Mouse (Mus musculus) thymus, postnatal 36 days (tissue): ENCODE measurements around the gene Lrmp.

Source experiments
- DNase-seq, 2 experiments: peaks; one replicate each; pipeline ENCODE4 v3.0.0; 2022; ENCODE audit warnings: mixed read lengths in 2 of 2

The Lrmp gene

DNA sequence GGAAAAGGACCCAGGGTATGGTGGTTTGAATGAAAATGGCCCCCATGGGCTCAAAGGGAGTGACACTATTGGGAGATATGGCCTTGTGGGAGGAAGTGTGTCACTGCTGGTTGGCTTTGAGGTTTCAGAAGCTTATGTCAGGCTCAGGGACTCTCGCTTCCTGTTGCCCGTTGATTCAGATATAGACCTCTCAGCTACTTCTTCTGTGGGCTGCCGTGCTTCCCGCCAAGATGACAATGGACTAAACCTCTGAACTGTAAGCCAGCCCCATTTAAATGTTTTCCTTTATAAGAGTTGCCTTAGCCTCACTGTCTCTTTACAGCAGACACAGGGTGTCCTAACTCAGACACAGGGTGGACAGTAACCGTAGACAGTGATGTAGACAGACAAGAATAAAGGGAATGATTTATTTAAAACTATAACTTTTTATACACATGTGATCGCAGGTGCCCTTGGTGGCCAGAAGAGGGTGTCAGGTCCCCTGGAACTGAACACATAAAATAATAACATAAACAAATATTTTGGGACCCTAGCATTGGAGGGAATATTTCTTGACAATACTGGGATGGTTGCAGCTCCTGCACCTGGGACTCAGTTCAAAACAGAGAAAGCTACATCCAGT, at the start of gene Lrmp:
Gene Lrmp, plus strand, starts transcription at position 178 of the 622 bp plus-strand sequence.
- DNase-seq = peak; percentile 39 to 60

DNA sequence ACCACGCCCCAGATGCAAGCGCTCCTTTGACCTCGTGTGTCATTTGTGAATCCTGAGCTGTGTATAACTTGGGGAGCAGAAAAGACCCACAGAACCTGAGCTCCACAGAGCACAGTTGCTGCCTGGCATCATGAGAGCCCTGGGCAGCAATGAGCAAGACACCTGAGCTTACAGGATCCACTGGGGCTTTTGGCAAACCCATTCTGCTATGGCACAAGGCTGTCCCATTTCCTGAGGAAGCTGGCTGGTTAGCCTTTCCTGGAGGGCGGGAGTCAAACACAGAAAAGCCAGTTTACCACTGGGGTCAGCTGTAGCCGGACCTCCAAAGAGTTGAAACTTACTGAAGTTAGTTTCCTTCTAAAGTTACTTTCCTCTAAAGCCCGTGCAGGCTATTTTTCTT, 49.0 kb upstream of the Lrmp start:
- no peak for DNase-seq

DNA sequence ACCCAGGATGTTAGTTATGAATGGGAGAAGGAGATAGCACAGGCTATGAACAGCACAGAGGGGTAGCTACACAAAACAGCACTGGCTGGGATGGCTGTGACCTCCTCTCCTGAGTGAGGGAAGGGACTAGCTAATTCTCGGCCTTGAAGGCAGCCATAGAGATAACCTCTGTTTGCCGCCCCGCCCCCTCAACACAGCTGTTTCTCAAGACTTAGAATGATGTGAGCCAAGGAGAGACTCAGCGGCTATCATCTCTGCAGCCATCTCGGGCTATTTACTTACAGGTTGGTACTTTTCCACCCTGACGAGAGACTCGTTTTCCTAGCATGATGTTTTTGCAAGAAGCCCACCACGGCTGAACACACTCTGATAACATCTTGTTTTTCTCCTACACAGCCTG, 47.8 kb upstream of the Lrmp start:
- no peak for DNase-seq

DNA sequence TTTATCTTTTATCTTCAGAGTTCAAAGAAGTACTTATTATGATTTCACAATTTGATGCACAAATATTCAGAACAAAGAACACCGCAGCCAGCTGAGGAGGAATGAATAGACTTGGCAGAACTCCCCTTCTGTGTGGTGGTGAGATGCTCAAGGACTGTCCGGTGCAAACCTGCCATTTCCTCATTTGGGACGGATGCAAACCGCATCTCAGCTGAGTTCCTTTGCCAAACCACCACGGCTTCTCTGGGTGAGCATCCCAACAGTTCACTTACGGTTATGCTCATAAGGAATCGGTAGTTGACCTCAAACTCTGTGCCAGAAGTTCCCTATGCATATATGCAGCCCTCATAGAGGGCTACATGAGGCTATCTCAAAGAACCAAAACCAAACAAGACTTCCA, 46.1 kb upstream of the Lrmp start:
- no peak for DNase-seq

DNA sequence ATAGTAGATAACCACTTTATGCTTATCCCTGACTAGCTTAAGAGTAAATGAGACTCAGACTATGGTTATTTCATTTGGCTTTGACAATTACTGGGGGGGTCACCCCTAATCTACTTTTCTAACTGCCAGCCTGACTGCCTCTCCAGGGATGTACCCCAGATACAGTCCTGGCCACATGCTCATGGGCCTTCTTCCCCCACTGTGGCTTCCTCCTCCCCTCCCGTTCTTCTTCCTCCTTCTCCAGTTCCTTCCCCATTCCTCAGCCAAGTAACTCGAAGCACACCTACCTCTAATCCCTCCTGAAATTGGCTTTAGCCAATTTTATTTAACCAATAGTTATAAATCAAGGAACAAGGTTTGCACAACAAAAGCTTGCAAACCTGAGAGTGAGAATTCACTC, 45.5 kb upstream of the Lrmp start:
- DNase-seq = no peak

DNA sequence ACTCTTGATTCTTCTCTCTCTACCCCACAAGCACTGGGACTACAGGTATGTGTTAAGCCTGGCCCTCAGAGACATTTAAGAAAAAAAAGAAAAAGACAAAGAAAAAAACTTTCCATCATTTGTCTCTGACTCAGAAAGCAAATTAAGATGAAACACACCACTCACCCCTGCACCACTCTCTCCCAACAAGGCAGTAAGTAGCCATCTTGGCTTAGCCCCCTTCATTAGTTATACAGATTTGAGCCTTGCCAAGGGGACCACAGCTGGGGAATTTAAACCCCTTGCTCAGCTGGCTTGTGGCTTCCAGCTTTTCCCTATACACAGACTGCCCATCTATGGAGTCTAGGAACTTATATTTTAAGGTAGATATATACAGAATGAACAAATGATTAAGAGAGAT, 41.0 kb upstream of the Lrmp start:
- DNase-seq = no peak

DNA sequence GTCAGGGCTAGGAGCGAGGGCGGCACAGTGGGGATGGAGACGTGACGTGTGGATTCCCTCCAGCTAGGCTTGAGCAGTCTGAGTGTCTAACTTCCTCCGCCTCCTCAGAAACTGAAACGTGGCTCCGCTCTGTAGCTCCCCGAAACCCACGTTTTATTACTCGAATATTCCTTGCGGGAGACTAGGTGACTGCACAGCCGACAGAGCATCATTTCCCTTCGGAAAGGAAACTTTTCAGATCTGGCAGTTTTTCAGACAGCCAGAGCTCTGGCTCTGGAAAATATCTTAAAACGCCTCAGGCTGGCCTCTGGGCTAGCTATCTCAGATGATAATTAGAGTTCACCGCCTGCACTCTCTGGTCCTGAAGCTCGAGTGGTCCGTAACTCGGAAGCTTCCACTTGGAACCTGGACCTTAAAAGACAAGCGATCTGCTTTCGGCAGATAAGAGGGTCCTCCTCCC, 40.3 kb upstream of the Lrmp start:
- DNase-seq = no peak

DNA sequence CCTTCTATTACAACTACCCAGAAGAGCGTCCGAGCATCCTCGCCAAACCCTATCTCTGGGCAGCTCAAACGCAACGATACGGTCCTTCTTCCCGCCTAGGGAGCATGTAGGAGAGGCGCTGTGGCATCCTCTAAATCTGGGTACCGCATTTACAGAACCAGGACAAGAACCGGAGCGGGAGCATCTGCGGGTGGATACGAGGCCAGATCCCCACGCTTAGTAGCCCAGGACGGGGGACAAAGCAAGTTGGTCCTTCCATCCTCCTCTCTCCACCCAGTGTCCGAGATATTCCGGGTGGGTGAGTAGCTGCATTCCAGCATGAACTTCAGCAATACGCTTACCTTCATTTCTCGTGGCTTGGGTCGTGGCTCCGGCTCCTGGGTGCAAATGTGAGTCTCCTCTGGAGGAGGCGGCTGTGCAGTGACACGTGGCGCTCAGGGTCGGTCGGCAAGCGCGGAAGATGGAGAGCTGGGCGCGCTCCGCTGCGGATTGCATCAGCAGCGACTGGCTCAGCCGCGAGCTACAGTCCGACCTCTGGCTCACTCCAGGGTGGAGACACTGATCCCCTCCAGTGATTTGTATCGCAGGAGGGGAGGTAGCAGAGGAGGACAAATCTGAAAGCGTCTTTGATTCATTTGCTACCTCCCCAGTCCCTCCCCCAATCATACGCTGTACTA, 39.8 kb upstream of the Lrmp start, which contains the start of gene Bcat1:
Gene Bcat1, minus strand, starts transcription at position 637 of the 677 bp plus-strand sequence.
- peak; percentile 23 to 44 for DNase-seq

DNA sequence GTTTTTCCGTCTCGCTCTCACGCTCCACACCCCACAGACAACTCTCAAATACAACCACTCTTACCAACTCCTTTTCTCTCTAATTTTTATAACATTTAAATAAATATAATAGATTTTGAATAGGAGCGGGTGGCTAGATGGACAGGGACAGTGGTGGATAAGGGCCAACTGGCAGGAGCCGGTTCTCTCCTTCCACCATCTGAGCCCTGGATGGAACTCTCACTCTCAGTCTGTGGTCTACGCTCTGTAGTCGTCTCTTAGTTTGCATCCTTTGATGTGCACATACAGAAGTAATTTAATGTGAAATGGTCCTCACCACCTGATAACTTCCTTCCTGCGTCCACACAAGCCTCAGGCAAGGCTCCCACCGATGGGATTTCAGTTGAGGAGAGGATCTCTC, 39.2 kb upstream of the Lrmp start:
- DNase-seq = no peak

DNA sequence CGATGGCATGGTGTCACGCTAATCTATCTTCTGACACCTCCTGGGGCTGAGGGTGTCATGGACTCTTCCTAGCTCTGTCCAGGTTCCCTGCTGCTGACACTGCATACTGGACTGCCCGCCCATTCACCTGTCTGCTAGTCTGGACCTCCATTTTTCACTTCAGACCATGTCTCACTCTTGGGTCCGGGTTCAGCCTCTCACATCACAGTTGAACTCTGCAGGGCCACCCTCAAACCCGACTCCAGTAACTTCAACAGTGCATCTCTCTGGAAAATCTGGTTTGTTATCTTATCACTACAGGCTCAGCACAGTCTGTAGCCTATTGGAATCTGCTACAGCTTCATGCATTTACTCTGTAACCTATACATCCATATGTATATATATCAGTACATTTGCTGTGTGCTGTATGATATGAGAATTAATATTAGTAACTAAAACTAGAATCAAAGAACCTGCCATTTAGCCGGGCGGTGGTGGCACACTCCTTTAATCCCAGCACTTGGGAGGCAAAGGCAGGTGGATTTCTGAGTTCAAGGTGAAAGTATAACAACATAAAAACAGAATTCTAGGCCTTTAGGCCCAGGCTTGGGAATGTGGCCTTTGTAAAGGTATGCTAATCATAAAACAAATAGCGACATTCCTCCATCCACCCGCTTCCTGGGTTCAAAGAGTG, 36.2 kb upstream of the Lrmp start:
- DNase-seq = no peak

DNA sequence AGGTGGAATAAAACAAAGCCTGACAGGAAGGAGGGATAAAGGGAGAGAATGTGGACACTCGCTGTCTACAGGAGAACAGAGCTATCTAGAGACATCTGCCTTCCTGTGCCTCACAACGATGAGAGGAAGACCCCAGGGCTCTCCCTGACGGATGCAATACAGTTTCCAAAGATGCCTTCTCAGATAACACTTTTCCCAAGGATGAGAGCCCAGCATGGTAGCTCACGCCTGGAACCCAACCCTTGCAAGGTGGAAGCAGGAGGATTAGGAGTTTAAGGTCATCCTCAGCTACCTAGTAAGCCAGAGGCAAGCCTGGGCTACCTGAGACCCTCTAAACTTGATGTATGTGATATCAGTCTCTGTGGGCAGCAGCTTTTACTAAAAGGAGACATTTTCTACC, 33.7 kb upstream of the Lrmp start:
- DNase-seq = no peak

DNA sequence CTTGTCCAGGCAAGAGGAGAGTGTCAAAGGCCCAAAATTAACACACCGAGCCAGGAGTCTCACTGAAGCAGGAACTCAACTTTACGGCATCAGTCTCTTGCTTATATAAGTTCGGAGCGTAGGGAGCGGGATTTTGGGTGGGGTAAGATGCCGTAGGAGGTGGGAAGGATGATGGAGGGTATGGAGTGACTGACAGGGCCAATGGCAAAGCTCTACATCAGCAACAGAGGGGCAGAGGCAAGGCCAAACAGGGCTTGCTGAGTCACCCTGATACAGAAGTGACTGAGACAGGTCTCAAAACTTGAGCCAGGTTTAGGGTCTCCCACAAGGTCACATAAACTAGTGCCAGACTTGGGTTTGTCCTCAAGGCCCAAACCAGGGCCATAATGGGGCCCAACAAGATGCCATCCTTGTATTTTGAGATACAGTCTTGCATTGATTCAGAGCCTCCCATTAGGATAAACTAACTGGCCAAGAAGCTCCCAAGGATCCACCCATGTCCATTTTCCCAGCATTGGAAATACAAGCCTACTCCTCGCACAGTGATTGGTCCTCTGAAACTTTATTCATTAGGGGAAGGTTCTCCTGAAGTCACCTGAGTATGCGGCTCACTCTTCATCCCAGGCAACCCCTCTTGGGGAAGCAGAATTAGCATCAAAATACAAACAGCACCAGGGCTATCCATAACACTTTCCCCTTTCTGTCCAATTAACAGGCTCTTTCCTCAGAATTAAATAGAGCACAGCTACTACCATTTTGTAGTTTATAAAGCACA, 30.9 kb upstream of the Lrmp start:
- peak in 1 of 2 experiments; percentile 0 for DNase-seq

DNA sequence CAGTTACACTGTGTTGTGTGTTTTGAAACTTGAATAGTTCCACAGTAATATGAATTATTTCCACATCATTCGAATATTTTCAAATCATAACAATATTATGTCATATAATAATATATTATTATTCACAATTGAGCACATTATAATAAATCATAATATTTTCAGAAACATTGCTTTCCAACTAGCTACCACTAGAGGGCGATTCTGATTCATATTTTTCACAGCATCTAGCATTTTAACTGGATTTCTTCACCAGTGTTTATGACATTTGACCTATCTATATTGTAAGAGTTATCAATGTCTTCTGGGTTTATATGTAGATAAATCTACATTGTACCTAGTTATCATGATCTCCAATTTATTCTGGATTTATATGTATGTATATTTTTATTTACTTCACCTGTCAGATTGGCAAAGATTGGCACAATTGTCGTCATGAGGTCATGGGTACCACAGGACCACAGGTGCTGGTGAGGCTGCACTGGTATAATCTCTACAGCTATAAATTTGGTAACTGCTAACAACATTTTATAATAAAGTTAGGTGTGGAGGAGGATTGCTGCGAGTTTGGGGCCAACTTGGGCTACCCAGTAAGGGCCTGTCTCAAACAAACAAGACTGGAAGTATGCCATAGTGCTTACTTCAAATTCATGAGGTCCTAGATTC, 26.9 kb upstream of the Lrmp start:
- no peak for DNase-seq

DNA sequence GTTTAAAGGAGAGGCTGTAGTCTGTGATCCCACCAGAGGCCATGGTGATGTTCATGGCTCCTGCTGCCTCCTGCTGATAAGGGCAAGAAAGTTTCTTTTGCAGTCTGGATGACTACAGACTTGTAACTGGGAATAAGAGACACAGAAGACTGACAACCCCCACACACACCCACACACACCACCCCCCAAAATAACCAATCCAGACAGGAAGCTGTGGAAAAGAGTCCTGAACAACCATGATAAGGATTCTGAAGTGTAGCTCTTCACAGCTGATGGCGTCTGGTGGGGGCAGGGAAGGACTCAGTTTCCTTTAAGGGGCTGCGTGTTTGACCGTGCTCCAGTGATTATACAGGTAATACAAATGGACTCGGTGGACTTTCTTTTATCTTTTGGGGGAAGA, 26.1 kb upstream of the Lrmp start:
- peak in 1 of 2 experiments; percentile 43 for DNase-seq

DNA sequence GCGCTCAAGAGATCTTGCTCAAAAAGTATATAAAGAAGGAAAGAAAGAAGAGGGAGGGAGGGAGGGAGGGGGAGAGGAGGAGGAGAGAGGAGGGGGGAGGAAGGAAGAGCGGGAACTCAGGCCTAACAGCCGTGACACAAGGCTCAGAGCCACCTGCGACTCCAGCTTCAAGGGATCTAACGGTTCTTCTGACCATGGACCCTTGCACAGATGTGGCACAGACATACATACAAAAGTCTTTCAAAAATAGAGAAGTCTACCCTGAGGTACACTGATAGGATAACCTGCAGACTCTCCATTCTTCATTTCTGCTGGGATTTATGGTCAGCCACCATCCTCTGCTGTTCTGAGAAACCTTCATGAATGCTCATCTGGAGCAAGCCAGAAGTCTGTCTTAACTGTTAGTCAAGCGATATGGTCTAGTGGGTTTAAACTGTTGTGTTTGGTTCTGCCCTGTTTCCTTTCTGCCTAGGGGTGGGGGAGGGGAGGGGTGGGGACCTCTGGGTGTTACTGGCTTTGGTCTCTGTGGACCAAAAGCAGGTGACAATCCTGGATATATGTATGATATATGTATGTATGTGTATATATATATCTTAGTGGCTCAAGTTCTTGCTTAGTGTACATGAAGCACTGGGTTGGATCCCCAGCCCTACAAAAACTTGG, 25.1 kb upstream of the Lrmp start:
- peak; percentile 55 to 72 for DNase-seq

DNA sequence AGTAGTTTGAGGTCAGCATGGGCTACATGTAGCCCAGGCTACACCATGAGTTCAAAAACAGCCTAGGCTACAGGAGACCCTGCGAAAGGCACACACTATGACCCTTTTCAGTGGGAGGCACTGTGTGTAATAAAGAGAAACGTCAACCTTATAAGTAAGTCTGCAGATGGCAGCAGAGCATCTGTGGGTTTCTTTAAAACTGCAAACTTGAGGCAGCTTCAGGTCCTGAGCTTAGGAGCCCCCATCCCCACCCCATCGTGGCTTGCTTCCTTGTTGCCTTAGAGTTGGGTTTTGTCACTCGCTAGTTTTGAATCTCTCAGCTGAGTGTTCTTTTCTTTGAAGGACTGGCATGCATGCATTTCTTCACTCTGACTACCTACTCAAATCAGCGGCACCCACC, 24.5 kb upstream of the Lrmp start:
- peak; percentile 47 to 63 for DNase-seq

DNA sequence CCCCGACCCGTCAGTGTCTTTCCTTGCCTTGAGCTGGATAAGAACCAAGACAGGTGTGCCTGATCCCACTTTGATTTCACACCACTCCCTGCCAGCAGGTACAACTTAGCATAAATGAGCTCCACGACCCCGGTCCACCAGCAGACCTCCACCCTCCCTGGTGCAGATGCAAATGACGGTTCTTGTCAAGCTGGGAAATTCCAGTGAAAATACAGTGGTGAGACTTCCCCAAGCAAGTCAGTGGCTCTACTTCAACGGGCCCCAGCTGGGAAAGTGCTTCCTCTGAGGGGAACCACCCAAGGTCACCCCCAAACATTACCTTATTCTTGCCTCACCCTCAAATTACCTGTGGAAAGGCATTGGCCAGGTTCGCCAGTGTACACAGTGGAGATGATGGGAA, 23.5 kb upstream of the Lrmp start:
- no peak for DNase-seq

DNA sequence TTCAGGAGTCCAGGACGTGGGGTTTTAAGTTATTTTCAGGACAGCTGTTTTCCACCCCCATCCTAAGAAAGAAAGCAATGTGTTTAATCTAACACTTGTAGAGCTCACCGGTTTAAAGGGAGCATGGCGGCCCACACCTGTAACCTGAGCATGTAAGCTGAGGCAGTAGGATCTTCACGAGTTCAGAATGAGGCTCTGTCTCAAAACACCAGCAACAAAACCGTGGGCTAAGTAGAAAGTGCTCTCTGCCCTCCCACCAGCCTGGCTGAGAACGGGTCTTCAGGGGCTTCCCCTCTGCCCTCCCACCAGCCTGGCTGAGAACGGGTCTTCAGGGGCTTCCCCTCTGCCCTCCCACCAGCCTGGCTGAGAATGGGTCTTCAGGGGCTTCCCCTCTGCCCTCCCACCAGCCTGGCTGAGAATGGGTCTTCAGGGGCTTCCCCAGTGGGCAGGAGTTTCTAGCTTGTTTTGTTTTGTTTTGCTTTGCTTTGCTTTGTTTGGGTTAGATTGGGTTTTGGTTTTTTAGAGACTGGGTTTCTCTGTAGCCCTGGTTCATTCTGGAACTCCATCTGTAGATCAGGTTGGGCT, 22.3 kb upstream of the Lrmp start:
- peak in 1 of 2 experiments; percentile 23 for DNase-seq

DNA sequence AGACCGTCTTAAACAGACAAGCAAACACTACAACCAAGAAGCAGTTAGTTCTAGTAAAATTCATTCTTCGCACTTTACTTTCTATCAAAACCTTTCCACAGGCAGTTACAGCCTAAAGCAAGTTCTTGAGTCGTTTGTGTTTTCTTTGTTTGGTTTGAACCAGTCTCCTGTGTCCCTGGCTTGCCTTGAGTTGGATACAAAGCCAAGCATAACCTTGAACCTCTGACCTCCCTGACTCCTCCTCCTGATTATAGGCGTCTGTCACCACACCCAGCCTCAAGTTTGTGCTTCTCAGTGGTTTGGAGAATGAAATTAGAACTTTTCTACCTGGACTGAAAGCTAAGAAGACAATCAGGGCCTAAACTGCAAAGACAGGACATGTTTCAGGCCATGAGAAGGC, 21.0 kb upstream of the Lrmp start:
- DNase-seq = no peak

DNA sequence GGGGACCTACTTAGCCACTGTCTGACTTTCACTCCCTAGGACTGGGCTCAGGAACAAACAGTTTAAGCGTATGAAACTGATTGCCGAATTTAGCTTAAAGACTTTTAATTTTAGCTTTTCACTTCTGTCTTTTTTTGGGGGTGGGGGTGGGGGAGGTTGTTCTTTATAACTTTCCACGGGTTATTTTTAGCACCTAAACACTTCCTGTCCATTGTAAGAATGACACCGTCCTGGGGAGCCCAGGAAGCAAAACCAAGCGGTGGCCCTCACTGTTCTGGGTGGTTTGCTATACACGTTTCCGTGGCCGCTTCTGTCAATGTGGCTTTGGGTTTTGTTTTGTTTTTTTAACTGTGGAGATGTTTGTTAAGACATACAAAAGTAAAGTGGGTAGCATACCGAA, 14.5 kb upstream of the Lrmp start:
- DNase-seq = peak in 1 of 2 experiments; percentile 43

DNA sequence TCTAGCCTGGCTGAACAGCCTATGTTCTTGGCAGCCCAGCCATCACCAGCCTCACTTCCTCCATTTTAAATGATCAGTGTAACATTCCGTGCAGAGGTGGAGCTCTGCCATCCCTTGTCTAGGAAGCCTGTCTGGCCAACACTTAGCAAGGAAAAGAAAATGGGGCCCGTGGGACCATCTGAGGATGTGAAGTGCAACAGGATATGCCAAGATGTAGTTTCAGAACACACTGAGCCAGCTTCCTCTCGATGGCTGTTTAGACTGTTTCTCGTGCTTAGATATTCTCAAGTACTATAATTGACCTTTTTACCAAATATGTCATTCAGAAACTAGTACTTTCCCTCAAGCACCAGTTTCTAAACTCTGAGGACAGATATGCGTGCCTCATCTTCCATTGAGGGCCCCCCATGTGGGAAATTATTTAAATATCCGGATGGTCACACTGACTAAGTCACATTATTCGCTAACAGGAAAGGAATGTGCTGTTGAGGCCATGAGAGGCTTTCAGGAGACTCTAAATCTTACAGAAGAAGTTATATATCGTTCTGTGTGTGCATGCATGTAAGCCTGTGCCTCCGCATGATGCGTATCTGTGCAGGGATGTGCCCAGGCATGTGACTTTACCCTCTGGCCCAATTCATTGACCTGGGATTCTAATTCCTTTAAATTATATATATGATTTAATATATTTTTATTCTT, 11.1 kb upstream of the Lrmp start:
- peak in 1 of 2 experiments; percentile 37 for DNase-seq
